Mouse (Mus musculus) cerebral cortex, adult 2 months (tissue): ENCODE results near the gene Mex3b.

Experiments used
- WGBS: fragments of 180-500 bp; shearing (Covaris S2); methylation state at CpG from one replicate; pipeline ENCODE4 v1.1.7; 2018; 5-methylcytosine and 5-hydroxymethylcytosine counted together

Gene Mex3b

DNA sequence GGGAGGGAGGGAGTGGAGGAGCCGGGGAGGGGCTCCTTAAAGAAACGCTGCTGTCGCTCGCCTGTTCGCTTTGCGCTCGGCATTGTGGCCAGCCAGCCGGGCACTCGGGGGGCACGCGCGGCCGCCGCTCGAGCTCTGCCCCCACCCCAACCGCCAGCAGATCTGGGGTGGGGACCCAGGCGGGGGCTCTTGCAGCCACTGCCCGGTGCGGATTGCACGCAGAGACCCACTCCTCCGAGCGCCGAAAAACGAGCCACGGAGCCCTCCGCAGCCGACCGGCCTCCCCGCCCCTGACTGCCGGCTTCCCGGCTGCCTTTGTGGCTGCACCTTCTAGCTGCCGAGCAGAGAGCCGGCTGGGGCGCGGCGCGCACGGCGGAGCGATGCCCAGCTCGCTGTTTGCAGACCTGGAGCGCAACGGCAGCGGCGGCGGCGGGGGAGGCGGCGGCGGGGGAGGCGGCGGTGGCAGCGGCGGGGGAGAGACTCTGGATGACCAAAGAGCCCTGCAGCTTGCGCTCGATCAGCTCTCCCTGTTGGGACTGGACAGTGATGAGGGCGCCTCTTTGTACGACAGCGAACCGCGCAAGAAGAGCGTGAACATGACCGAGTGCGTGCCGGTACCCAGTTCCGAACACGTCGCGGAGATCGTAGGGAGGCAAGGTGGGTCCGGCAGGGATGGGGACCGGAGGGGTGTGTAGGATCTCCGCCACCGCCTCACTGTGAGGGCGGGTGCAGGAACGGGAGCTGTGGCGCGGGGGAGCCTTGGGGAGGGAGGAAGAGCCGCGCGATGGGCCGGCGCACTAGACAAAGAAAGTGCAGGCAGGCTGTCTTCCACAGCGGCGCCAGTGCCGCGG is at the start of gene Mex3b:
Mex3b (plus strand) TSS at position 63 of the 851 bp plus-strand sequence.
- under 1% methylated on average over 87 of the region's 87 CpGs for whole genome bisulfite sequencing

DNA sequence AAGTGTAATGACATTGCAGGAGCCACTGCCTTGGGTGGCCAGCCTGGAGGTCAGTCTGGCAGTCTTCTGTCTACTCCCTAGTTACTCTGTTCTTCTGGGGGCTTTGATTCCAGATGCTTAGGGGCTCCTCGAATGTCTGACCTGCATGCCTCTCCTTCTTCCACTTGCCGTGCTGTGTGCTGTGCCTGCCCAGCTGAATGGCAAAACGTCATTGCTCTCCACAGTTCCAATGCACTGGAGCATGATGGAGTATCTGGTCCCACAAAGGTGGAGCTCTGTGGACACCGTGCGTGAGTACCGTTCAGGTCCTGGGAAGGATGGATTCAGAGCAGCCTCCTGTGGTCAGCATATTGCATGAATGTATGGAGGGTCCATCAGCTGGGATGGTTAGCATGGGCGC is 47.6 kb upstream of the Mex3b start:
- 94% methylated on average over 7 of the region's 7 CpGs for WGBS

DNA sequence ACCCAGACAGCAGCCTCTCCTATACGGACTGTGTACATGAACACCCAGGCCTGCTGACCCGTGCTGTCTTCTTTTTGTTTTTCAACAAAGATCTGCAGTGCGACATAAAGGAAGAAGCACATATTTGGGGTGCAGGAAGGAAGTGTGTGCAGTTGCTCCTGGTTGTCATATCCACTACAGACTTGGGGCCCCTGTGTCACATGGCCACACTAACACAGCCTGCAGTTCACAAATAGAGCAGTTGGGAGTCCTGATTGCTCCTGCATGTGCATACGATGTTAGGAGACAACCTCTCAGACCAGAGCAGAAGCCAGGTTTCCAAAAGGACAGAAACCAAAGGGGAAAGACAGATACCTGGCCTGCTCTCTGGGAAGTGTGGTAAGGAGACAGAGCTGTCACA is 46.5 kb upstream of the Mex3b start:
- whole genome bisulfite sequencing = 84% methylated on average over 4 of the region's 4 CpGs

- 73% methylated on average over 3 of the region's 3 CpGs for WGBS
Measured at GRCm38 (mm10) chr7:82821501-82821900, 45.6 kb upstream of the Mex3b start.

- 57% methylated on average over 1 of the region's 1 CpGs for WGBS
Measured at GRCm38 (mm10) chr7:82822528-82822927, 44.6 kb upstream of the Mex3b start.

DNA sequence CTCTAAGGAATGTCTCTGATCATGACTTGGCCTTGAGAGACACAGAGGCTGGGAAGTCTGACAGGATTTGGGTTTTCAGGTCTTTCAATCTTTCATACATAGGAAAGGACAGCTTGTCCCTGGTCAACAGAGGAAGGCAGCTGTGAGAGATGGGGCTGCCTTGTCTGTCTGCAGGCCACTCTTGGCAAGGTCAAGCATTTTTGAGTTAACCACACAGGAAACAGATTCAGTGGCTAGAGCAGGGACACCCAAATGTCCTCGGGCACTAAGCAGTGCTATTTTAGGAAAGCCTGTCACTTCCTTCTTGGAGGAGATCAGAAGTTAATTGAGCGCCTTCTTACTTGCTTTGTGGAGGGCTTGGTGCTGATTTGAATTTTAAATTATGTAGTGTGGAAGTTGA is 38.9 kb upstream of the Mex3b start:
- WGBS = 53% methylated on average over 2 of the region's 2 CpGs

DNA sequence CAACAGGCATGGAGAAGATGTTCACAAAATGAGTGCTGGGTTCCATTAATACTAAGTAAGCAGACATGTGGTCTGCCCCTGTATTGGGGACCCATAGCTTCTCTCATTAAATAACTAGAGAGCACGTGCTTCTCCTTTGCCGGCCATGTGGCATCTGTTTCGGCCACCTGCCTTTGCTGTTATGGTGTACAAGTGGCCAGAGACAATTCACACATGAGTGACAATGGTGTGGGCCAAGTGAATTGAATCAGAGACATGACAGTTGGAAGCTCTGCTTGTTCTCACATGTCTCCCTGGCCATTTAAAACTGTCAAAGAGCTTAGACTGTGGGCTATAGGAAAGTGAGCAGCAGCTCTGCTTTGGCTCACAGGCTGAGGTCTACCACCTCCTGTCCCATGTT is 37.6 kb upstream of the Mex3b start:
- WGBS = 87% methylated on average over 3 of the region's 3 CpGs

- WGBS = 72% methylated on average over 4 of the region's 4 CpGs
Measured at GRCm38 (mm10) chr7:82834471-82834870, 32.7 kb upstream of the Mex3b start.

GRCm38 (mm10) chr7:82838414-82838813 is 28.7 kb upstream of the Mex3b start:
- WGBS = 61% methylated on average over 1 of the region's 1 CpGs

- 55% methylated on average over 11 of the region's 11 CpGs for WGBS
Measured at GRCm38 (mm10) chr7:82838965-82839675, 28.0 kb upstream of the Mex3b start.

DNA sequence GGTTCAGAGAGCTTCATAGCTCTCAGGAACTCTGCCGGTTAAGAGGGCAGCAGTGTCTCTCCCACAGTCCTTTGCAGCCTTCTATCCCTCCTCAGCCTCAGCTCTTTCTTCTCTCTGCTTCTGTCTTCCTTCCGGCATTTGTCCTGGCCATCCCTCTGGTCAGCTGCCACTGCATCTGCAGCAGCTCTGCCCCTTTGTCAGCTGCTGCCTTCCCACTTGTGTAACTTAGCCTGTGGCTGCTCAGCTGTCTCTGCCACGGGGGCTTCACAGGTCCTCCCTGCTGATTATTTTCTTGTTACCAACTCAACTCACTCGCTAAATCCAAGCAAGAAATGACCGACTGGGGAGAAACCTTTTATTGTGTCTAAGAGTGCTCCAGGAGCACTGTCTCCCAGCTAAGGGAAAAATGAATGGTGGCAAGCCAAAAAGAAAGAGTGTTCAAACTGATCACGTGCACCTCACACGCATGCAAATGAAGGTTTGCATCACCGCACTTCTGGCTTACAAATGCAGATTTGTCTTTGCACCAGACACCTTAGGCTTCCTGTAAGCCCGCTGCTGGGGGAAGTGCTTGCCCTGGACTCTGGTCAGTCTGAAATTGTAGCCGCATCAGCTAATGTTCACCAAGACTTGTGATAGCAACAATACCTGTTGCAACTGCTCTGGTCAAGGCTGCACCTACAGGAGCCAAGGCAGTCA is 24.8 kb upstream of the Mex3b start:
- 34% methylated on average over 10 of the region's 10 CpGs for WGBS

DNA sequence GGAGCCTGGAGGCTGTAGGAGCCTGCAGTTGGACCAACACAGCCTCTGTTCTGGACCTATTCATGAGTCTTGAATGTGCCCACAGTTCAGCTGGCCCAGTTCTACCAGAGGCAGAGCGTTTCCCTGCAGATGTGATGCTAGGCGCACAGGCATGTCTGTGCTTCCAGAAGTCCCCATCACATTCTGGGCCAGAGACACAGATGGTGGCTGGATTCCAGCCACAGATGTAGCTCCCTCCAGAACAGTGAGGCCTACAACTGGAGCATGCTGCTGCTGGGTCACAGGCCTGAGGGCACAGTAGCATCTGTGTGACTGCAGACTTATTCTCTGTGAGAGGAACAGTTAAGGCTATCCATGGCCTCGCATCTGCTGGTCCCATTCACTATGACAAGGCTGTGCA is 16.4 kb upstream of the Mex3b start:
- 77% methylated on average over 3 of the region's 3 CpGs for WGBS

DNA sequence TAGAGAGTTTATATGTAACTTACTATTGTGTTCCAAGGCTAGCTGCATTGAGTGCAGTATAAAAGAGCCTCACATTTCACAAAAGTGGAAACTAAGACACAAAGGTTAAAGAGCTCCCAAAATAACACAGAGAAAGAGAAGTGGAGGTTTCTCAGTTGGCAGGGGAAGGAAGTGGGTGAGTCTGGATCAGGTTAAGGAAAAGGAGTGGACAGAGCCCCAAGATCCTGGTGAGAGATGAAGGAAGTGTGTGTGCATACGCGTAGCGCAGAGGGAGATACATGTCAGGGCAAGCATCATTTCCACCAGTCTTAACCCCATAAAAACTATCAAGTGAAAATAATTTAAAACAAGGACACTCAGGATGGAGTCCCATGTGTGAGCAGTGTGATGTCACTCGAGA is 15.5 kb upstream of the Mex3b start:
- WGBS = 89% methylated on average over 4 of the region's 4 CpGs

- 61% methylated on average over 3 of the region's 3 CpGs for WGBS
Measured at GRCm38 (mm10) chr7:82854195-82854766, 12.9 kb upstream of the Mex3b start.

DNA sequence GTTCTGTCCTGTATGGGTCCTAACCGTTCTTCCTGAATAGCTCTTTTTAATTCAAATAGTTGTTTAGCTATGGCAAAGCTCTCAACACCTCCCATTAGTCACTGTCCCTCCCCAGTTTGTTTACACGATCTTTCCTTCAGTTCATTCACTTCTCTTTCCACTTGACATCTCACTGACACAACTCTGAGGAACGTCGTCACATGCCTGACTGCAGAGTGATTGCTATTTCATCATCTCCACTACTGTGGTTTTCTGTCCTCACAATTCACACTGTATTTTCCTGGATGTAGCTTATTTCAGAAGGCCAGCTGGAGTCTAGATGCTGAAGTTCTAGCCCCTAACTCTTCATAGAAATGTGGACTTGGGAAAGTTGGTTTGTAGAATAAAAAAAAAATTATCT is 8.5 kb upstream of the Mex3b start:
- 73% methylated on average over 4 of the region's 4 CpGs for WGBS

DNA sequence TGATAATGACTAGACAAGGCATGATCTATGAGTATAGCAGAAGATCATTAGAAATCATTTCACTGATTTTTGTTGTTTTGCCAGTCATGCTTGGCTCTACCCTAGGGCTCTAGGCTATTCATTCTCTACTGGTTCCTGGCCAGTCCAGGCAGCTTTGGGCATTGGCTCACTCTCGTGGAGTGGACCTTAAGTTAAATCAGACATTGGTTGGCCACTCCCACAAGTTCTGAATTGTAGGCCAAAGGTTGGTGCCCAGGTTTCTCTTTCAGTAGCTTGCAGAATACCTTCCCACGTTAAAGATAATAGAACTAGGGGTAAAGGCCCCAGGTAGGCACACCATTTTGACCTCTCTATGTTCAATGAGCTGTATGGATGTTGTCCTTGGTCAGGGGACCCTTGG is 6.5 kb upstream of the Mex3b start:
- 69% methylated on average over 2 of the region's 2 CpGs for WGBS

DNA sequence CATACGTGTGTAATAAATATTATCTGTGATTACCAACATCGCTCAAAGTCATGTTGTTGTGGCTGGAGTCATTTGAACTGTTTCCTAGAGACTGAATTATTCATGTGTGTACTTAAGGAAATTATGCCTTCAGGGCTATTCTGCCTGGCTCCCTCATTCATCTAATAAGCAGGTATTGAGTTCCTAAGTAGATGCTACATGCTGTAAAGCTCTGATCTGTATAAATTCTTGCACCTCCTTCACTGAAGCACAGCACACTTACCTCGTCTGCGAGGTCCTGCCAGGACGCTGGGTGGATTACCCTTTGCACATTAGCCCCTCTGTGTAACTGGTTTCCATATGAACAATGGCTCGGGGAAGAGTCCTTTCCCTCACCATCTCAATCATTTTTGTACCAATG is 3.8 kb upstream of the Mex3b start:
- 87% methylated on average over 6 of the region's 6 CpGs for WGBS

DNA sequence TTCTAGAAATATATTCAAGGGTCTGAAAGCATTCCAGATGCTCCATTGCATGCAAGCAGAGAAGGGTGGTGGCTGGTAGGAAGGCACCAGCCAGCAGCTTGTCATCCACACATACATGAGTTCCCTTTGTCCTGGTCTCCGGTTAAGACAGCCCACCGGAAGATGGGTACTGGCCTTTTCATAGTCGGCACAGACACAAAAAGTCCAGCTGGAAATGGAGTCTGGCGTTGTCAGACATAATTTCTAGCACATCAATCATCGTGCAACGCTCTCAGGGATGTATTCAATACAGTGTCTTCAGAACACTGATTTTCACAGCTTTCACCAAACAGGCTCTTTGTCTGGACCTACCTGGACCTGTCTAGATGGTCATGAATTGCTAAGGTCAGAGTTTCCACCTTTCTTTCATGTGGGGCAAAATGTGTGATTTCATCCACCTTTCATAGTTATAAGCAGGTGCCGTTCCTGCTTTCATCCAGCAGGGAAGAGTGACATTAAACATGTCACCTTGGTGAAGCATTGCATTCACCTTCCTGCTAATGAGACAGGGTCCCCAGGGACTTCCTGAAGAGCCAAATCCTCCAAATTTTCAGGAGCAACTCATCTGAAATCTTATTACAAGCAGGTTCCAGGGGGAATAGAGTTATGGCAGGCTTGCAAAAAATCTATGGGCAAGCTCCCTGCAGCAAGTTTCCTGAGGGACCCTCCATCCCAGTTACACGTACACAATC is 2.7 kb upstream of the Mex3b start:
- WGBS = 59% methylated on average over 8 of the region's 8 CpGs

DNA sequence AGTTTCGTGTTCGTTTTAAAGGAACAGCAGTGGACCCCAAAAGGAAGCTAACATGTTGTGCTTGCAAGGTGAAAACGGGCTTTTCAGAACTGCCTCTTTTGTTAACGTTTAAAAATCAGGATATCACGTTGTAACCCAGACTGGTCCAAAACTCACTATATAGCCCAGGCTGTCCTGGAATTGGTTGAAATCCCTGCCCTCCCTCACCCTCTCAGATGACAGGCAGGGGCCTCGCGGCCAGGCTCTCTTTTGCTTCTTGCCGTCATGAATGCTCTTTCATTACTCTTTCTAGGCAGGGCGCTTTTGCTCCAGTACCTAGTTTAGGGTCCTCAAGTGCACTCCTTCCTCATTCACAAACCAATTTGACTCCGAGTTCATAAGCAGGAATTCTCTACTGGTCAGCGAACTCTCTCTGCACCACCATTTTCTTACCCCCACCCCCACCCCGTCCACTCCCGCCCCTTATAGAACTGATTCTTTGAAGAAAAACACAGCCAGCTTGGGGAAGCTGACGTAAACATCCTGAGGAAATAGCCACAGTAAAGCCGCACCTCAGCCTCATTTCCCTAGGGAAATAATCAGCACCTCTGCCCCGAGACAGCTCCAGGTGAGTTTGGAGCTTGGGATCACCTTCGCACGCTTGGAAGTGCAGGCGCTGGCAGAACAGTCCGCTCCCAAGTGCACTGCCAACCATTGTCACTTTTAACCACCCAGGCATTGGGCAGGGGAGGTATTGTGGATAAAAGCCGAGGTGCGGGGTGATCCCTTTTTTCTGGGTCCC is 2.0 kb upstream of the Mex3b start:
- 4% methylated on average over 22 of the region's 22 CpGs for WGBS

GRCm38 (mm10) chr7:82865834-82866485 is 1.2 kb upstream of the Mex3b start:
- under 1% methylated on average over 67 of the region's 70 CpGs for WGBS
